Mouse (Mus musculus) forebrain, embryonic 11.5 days (tissue): ENCODE results near the gene Mpz. TPM values are rescaled to one million over a fixed set of nuclear protein-coding genes. Genes with fewer than 3 reads are reported as not detected.

Source experiments
- ATAC-seq: fragments of 200-750 bp; cut with Nextera tagmentation; replicated peaks from 2 replicates; pipeline ENCODE4 v1.8.0; 2017; ENCODE audit warnings: moderate TSS enrichment; ENCODE audit not compliant: low FRiP score
- DNase-seq: peaks from one replicate; pipeline ENCODE4 v3.0.0-alpha.2; 2017; ENCODE audit warnings: low spot score
- H3K27ac ChIP-seq: fragments of 300-500 bp; sonication (generic); 2 replicates; pipeline ENCODE4 v1.5.1; 2014; ENCODE audit warnings: low read depth, low read length
- H3K27me3 ChIP-seq: fragments of 300-500 bp; sonication (generic); 2 replicates; pipeline ENCODE4 v1.6.1; 2014; ENCODE audit warnings: mild to moderate bottlenecking, low read length, mixed read lengths; ENCODE audit not compliant: control insufficient read depth, insufficient read depth
- H3K36me3 ChIP-seq: fragments of 300-500 bp; sonication (generic); 2 replicates; pipeline ENCODE4 v1.6.1; 2014; ENCODE audit warnings: mild to moderate bottlenecking, low read length, moderate library complexity, mixed read lengths; ENCODE audit not compliant: control insufficient read depth, insufficient read depth
- H3K4me1 ChIP-seq: fragments of 300-500 bp; sonication (generic); replicated peaks from 2 replicates; pipeline ENCODE4 v1.6.1; 2014; ENCODE audit warnings: low read length, mixed read lengths; ENCODE audit not compliant: control insufficient read depth, insufficient read depth
- H3K4me2 ChIP-seq: fragments of 300-500 bp; sonication (generic); 2 replicates; pipeline ENCODE4 v1.6.1; 2014; ENCODE audit warnings: low read depth, mild to moderate bottlenecking, low read length, moderate library complexity, mixed read lengths; ENCODE audit not compliant: severe bottlenecking
- H3K4me3 ChIP-seq: fragments of 300-500 bp; sonication (generic); 2 replicates; pipeline ENCODE4 v1.5.1; 2014; ENCODE audit warnings: low read depth, low read length
- H3K9ac ChIP-seq: fragments of 300-500 bp; sonication (generic); 2 replicates; pipeline ENCODE4 v1.6.1; 2014; ENCODE audit warnings: low read length
- H3K9me3 ChIP-seq: fragments of 300-500 bp; sonication (generic); 2 replicates; pipeline ENCODE4 v1.6.1; 2016; ENCODE audit warnings: low read length, mixed read lengths; ENCODE audit not compliant: control insufficient read depth
- WGBS: fragments of 180-500 bp; shearing (Covaris S2); extraction: QIAGEN DNeasy Blood & Tissue Kit; methylation state at CpG from one replicate; pipeline ENCODE4 v1.1.7; 2014; 5-methylcytosine and 5-hydroxymethylcytosine counted together
- polyA plus RNA-seq: library from polyadenylated mRNA; unstranded; fragments of >200 nt; fragmentation: Nextera tagmentation; extraction: Ambion mirVana; gene quantifications from 2 replicates; pipeline ENCODE4 v1.2.1, GENCODE M21; 2014

Mpz gene
- polyA plus RNA-seq, 1 experiment from 2014 or later, result 0.13 TPM

DNA sequence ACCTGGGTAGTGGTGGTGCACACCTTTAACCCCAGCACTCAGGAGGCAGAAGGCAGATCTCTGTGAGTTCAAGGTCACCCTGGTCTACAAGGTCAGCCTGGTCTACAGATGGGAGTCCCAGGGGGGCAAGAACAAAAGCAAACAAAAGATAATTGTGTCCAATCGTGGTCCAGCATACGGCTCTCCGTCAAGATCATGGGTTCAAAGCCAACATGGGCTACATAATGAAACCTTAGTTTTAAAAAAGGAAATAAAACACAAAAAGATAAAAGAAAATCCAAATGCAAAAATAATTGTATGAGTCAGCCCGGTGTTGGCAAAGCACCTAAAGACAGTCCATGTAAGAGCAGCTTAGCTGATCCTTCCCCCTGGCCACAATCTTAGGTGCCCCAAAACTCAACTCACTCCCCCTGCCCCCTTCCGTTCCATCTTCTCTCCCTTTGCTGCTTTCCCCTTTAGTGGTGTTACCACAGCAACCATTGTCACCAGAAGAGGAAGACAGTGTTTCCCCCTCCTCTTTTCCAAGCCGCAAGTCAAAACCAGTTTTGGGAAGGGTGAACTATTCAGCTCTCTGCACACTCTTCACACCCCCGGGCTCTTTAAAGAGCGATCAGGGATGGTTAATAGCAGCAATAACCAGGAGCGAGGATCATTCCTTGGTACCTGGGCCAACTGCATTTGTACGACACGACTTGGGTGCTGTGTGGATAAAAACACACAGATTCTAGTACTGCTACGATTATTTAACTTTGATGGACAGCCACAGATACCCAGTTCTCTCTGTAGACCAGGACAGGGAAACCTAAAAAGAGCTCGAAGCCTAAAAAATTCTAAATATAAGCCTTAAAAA, 37.6 kb downstream of the Mpz start:
- H3K9me3 ChIP-seq, result no peaks in the 10 kb centered on the region
- peaks cover 9% of the 10 kb centered on the region; the same call in 1 of the 2 replicates for H3K4me1 ChIP-seq
- H3K4me2 ChIP-seq, result no peak overlapping the region
- no peak overlapping the region for H3K4me3 ChIP-seq
- ATAC-seq, result no peak
- 37% methylated on average over 13 of the region's 13 CpGs for WGBS
- H3K36me3 ChIP-seq, result no peaks in the 10 kb centered on the region
- H3K9ac ChIP-seq, result no peak overlapping the region
- no peak for DNase-seq
- H3K27me3 ChIP-seq, result peaks cover 3% of the 10 kb centered on the region; the same call in 1 of the 2 replicates
- H3K27ac ChIP-seq, result no peak overlapping the region

DNA sequence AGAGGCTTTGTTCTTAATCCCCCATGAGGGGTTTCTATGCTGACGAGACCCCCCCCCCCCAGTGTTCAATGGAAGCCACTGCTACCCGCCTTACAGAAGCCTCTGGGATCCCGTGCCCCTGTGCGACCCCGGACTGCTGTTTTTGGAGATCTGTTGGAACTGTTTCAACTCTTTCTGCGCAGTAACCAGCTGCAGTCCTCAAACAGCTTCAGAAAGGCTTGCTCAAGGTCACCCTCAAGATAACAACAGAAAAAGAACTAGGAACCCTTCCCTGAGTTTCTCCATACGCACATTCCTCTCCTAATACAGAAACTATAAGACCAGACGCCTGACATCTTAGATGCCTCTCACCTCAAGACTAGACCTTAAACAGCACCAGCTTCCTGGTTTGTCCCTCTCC, 38.5 kb downstream of the Mpz start:
- Histone ChIP-seq H3K4me1 (peaks cover 9% of the 10 kb centered on the region; the same call in 1 of the 2 replicates), H3K9me3 (no peaks in the 10 kb centered on the region), H3K27me3 (peaks cover 11% of the 10 kb centered on the region; the same call in 1 of the 2 replicates), H3K36me3 (no peaks in the 10 kb centered on the region), H3K4me2 (no peak overlapping the region), H3K4me3 (no peak overlapping the region), H3K9ac (no peak overlapping the region), H3K27ac (peak overlapping the region; percentile 48; the same call in 1 of the 2 replicates)
- ATAC-seq, result 0 out of 2 replicates have a peak, but pooled peaks have one; percentile 34
- DNase-seq, result no peak
- WGBS, result 8% methylated on average over 8 of the region's 8 CpGs

DNA sequence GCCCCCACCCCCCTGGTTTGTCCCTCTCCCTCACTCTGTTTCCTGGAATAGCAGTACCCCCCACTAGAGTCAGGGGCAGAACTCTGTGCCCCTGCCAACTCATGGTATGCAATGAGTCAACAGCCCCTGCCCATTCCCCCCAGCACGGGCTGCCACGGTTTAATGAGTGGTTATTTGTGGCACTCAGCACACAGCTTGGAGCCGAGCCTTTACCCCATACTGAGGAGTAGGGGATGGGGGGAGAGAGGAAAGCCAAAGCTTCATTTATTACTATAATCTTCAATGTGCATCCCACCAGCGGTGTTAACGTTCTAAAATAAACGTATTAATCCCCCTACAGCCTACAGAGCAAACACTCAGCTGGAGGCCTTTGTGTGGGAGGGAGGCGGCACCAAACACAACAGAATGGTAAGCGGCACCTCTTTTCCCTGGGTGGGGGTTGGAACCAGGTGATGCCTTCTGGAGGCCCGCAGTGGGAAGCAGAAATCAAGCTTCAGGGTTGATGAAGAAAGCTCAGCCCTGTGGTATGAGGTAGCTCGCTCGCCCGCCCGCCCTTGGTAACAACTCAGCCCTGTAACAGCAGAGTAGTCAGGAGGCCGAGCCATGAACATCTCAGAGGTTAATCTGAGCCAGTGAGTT, 39.1 kb downstream of the Mpz start:
- H3K4me1 ChIP-seq, result peaks cover 9% of the 10 kb centered on the region; the same call in 1 of the 2 replicates
- ATAC-seq, result peak; percentile 20; the same call in 1 of the 2 replicates
- H3K9me3 ChIP-seq, result no peaks in the 10 kb centered on the region
- no peak overlapping the region for H3K4me2 ChIP-seq
- 21% methylated on average over 14 of the region's 14 CpGs for WGBS
- H3K36me3 ChIP-seq, result no peaks in the 10 kb centered on the region
- no peak overlapping the region for H3K9ac ChIP-seq
- peaks cover 17% of the 10 kb centered on the region for H3K27me3 ChIP-seq
- H3K27ac ChIP-seq, result peak overlapping the region; percentile 48; the same call in 1 of the 2 replicates
- no peak overlapping the region for H3K4me3 ChIP-seq
- no peak for DNase-seq

DNA sequence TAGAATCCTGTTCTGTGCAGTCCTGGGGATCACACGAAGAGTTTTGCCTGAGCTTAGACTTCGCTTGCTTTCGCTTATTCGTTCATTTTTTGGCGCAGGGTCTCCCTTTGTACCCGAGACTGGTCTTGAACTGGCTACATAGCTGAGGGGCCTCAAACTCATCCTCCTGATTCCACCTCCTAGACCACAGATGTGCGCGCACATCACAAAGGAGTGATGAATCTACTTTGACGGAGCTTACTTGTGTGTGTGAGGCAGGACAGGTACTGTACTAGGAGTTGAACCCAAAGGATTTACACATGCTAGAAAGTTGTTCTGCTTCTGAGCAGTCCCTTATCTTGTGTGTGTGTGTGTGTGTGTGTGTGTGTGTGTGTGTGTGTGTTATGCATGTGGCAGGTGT, 40.3 kb downstream of the Mpz start:
- Histone ChIP-seq H3K4me3 (no peak overlapping the region), H3K4me2 (no peak overlapping the region), H3K9ac (no peak overlapping the region), H3K4me1 (peaks cover 10% of the 10 kb centered on the region; the same call in 1 of the 2 replicates), H3K27me3 (peaks cover 28% of the 10 kb centered on the region), H3K9me3 (no peaks in the 10 kb centered on the region), H3K27ac (no peak overlapping the region), H3K36me3 (no peaks in the 10 kb centered on the region)
- DNase-seq, result no peak
- no peak for ATAC-seq
- 92% methylated on average over 9 of the region's 9 CpGs for WGBS

DNA sequence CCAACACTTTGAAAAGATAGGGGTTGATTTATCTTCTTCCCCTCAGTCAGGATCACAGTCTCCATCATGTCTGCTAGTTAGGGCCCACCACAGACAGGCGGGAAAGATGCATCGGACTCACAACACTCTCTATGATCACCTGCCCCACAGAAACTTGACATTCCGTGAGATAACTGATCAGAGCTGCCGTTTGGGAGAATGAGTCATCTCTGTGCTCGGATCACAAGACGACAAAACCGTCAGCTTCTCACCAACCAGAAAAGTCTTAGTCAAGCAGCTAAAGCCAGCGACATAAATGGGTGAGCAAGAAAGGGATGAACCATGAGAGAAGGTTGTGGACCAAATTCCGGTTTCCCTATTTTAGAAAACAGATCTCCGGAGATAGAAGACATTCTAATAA, 41.8 kb downstream of the Mpz start:
- peaks cover 33% of the 10 kb centered on the region for H3K27me3 ChIP-seq
- DNase-seq, result no peak
- no peak overlapping the region for H3K4me3 ChIP-seq
- no peaks in the 10 kb centered on the region for H3K9me3 ChIP-seq
- WGBS, result 48% methylated on average over 10 of the region's 10 CpGs
- no peak for ATAC-seq
- H3K36me3 ChIP-seq, result no peaks in the 10 kb centered on the region
- no peak overlapping the region for H3K9ac ChIP-seq
- H3K4me2 ChIP-seq, result no peak overlapping the region
- H3K27ac ChIP-seq, result no peak overlapping the region
- H3K4me1 ChIP-seq, result peaks cover 13% of the 10 kb centered on the region; the same call in 1 of the 2 replicates

DNA sequence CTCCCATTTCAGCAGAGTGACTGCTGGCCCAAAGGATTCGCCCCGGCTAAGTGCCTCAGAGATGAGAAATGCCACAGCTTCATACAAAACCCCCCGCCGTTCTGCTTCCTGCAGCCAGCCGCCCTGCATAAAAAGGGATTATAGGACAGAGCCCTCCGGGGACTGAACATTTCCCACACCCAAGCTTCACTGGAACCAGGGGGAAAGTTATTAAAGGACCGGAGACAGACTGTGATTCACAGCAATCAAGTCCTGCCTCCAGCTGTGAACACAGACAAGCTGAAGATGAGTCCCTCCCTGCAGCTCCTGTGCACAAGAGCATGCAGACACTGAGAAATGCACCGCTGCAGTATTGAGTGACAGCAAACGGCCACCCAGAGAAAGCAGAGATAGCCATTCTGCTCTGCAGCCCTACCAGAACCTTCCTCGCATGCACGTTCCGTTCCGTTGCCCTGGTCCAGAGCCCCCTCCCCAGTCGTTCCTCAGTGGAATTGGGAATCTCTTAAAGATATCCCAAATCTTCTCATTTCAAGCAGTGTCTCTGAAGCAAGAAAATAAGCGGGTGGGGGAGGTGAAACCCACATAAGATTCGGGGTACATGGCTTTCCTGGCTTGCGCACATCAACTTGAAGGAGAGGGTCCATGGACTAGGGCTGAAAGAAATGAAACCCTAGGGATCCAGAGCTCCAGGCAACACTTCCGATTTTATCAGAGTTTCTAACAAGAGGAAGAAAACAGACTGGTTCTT, 42.8 kb downstream of the Mpz start:
- Histone ChIP-seq H3K4me2 (peak overlapping the region; percentile 33), H3K4me3 (peak overlapping the region; percentile 12; the same call in 1 of the 2 replicates), H3K27me3 (peaks cover 33% of the 10 kb centered on the region), H3K36me3 (no peaks in the 10 kb centered on the region), H3K9me3 (no peaks in the 10 kb centered on the region), H3K4me1 (peaks cover 13% of the 10 kb centered on the region; the same call in 1 of the 2 replicates), H3K9ac (peak overlapping the region; percentile 1), H3K27ac (no peak overlapping the region)
- 3% methylated on average over 18 of the region's 18 CpGs for WGBS
- DNase-seq (no peak), ATAC-seq (0 out of 2 replicates have a peak, but pooled peaks have one; percentile 8)

DNA sequence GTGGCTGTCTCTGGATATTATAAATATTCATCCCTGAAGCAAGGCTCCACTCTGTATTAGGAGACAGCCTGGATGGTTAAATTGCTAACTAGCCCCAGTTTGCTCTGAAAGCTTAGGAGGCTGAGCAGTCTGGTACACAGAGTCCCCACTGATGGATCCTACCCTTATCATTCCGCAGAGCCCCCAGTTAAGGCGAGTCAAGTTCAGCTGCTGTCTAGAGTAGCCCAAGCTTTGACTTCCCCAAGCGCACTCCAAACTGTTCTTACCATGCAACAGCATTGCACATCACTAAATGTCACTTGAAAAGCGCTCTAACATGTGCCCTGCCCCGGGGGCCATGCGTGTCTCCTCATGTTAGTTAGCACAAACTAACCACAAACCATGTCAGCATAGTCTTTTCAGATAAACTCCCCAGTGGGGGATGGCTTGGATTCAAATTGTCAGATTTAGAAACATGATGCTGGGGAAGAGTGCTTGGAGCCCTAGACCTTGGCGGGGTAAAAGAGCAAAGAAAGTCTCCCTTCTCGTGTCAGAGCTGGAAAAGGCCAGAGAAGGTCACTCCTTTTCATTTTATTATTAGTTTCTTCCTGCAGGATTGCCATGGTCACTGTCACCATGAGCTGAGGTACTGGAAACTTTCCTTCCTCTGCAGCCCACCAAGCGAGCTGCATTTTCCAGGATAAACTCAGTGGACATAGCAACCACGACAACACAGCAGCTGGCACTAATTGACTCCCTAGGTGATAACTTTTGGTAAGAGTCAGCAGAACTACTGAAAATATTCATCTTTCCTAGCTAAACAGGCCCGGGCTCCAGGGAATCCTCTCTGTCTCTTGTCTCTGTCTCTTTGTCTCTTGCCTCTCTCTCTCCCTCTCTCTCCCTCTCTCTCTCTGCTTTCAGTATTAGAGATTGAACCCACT, 43.7 kb downstream of the Mpz start:
- ATAC-seq (no peak), DNase-seq (no peak)
- Histone ChIP-seq H3K36me3 (no peaks in the 10 kb centered on the region), H3K9me3 (no peaks in the 10 kb centered on the region), H3K9ac (no peak overlapping the region), H3K27me3 (peaks cover 33% of the 10 kb centered on the region), H3K4me1 (peaks cover 9% of the 10 kb centered on the region; the same call in 1 of the 2 replicates), H3K27ac (no peak overlapping the region), H3K4me2 (no peak overlapping the region), H3K4me3 (no peak overlapping the region)
- WGBS, result 25% methylated on average over 11 of the region's 11 CpGs
